Mouse (Mus musculus) thymus, adult 2 months (tissue): Measurements from ENCODE around the gene Kcnh2. TPM values are rescaled to one million over a fixed set of nuclear protein-coding genes. Genes with fewer than 3 reads are reported as not detected.
A peak's percentile ranks its signal among the peaks of the same experiment; 100 is the strongest.

ENCODE experiments used
- DNase-seq: peaks from one replicate; pipeline ENCODE4 v3.0.0; 2021
- H3K27ac ChIP-seq: fragments of 200-500 bp; 2 replicates; pipeline ENCODE4 v1.5.1; 2012; ENCODE audit warnings: low read length, control low read depth; ENCODE audit not compliant: control insufficient read depth, insufficient read depth
- H3K27me3 ChIP-seq: fragments of 200-500 bp; 2 replicates; pipeline ENCODE4 v1.6.1; 2012; ENCODE audit warnings: mild to moderate bottlenecking, low read length, moderate library complexity, mixed read lengths; ENCODE audit not compliant: control insufficient read depth, insufficient read depth
- H3K36me3 ChIP-seq: fragments of 200-500 bp; 2 replicates; pipeline ENCODE4 v1.6.1; 2012; ENCODE audit warnings: mild to moderate bottlenecking, low read length, moderate library complexity; ENCODE audit not compliant: control insufficient read depth, insufficient read depth
- H3K4me1 ChIP-seq: fragments of 200-500 bp; replicated peaks from 2 replicates; pipeline ENCODE4 v1.6.1; 2012; ENCODE audit warnings: low read length; ENCODE audit not compliant: control insufficient read depth, insufficient read depth
- H3K4me3 ChIP-seq: fragments of 200-500 bp; 2 replicates; pipeline ENCODE4 v1.5.1; 2012; ENCODE audit warnings: mild to moderate bottlenecking, low read length, control low read depth, moderate library complexity; ENCODE audit not compliant: control insufficient read depth, insufficient read depth
- CTCF ChIP-seq: fragments of 200-500 bp; IDR thresholded peaks from 2 replicates; pipeline ENCODE4 v1.5.1; 2012; ENCODE audit warnings: mild to moderate bottlenecking, control low read depth, low read length, moderate library complexity, borderline replicate concordance; ENCODE audit not compliant: control insufficient read depth, poor library complexity, insufficient read depth; ENCODE audit errors: extremely low read depth
- POLR2A ChIP-seq: fragments of 200-500 bp; IDR thresholded peaks from 2 replicates; pipeline ENCODE4 v1.6.1; 2012; ENCODE audit warnings: mild to moderate bottlenecking, low read length, control low read depth, moderate library complexity; ENCODE audit not compliant: control insufficient read depth, poor library complexity, insufficient read depth; ENCODE audit errors: extremely low read depth
- WGBS: fragments of 180-500 bp; shearing (Covaris S2); methylation state at CpG from one replicate; pipeline ENCODE4 v1.1.7; 2018; 5-methylcytosine and 5-hydroxymethylcytosine counted together
- polyA plus RNA-seq: library from polyadenylated mRNA; depleted of rRNA; stranded (reverse); fragments of >200 nt; gene quantifications from 2 replicates; pipeline ENCODE4 v1.2.3, GENCODE M21; 2012

Kcnh2 gene
- polyA plus RNA-seq, 1 experiment: 187 TPM

- no peak overlapping the region for H3K27ac ChIP-seq
- no peaks in the 10 kb centered on the region for H3K27me3 ChIP-seq
Measured at GRCm38 (mm10) chr5:24385374-24385773, 34.0 kb upstream of the Kcnh2 start.

GRCm38 (mm10) chr5:24384407-24384806 is 33.0 kb upstream of the Kcnh2 start:
- Histone ChIP-seq H3K4me1 (peaks cover 40% of the 10 kb centered on the region), H3K27me3 (no peaks in the 10 kb centered on the region), H3K27ac (no peak overlapping the region), H3K4me3 (no peak overlapping the region), H3K36me3 (no peaks in the 10 kb centered on the region)
- WGBS: 28% methylated on average over 6 of the region's 6 CpGs
- TF ChIP-seq CTCF (no peak), POLR2A (no peak)
- DNase-seq: no peak

More at GRCm38 (mm10) chr5:24385374-24385773, 34.0 kb upstream of the Kcnh2 start:
- no peaks in the 10 kb centered on the region for H3K36me3 ChIP-seq
- no peak overlapping the region for H3K4me3 ChIP-seq
- TF ChIP-seq POLR2A (no peak), CTCF (no peak)
- DNase-seq: no peak
- peaks cover 45% of the 10 kb centered on the region for H3K4me1 ChIP-seq
- 97% methylated on average over 5 of the region's 5 CpGs for WGBS

- Histone ChIP-seq H3K4me3 (peak overlapping the region; percentile 41), H3K4me1 (peaks cover 29% of the 10 kb centered on the region), H3K27me3 (no peaks in the 10 kb centered on the region), H3K36me3 (no peaks in the 10 kb centered on the region), H3K27ac (no peak overlapping the region)
- WGBS: 10% methylated on average over 34 of the region's 34 CpGs
- DNase-seq: peak; percentile 92
- TF ChIP-seq CTCF (peak; percentile 72), POLR2A (no peak)
Measured at GRCm38 (mm10) chr5:24383026-24383859, 31.8 kb upstream of the Kcnh2 start.

- DNase-seq: no peak
Measured at GRCm38 (mm10) chr5:24381988-24382387, 30.6 kb upstream of the Kcnh2 start.

GRCm38 (mm10) chr5:24381486-24381885 is 30.1 kb upstream of the Kcnh2 start:
- H3K27ac ChIP-seq: no peak overlapping the region
- H3K4me1 ChIP-seq: peaks cover 16% of the 10 kb centered on the region
- no peak overlapping the region for H3K4me3 ChIP-seq
- no peaks in the 10 kb centered on the region for H3K27me3 ChIP-seq
- WGBS: 91% methylated on average over 6 of the region's 6 CpGs
- DNase-seq: no peak
- TF ChIP-seq POLR2A: no peak
- TF ChIP-seq CTCF: no peak
- H3K36me3 ChIP-seq: no peaks in the 10 kb centered on the region

More at GRCm38 (mm10) chr5:24381988-24382387, 30.6 kb upstream of the Kcnh2 start:
- Histone ChIP-seq H3K4me3 (no peak overlapping the region), H3K4me1 (peaks cover 18% of the 10 kb centered on the region), H3K27me3 (no peaks in the 10 kb centered on the region), H3K36me3 (no peaks in the 10 kb centered on the region), H3K27ac (no peak overlapping the region)
- TF ChIP-seq POLR2A (no peak), CTCF (no peak)
- 94% methylated on average over 2 of the region's 2 CpGs for WGBS

- Histone ChIP-seq H3K4me1 (peaks cover 16% of the 10 kb centered on the region), H3K27me3 (no peaks in the 10 kb centered on the region)
- WGBS: 95% methylated on average over 4 of the region's 4 CpGs
Measured at GRCm38 (mm10) chr5:24380499-24380898, 29.1 kb upstream of the Kcnh2 start.

More at GRCm38 (mm10) chr5:24380499-24380898, 29.1 kb upstream of the Kcnh2 start:
- TF ChIP-seq POLR2A (no peak), CTCF (no peak)
- H3K36me3 ChIP-seq: no peaks in the 10 kb centered on the region
- H3K27ac ChIP-seq: no peak overlapping the region
- no peak for DNase-seq
- no peak overlapping the region for H3K4me3 ChIP-seq
